Mouse (Mus musculus) NIH3T3 (cell line): ENCODE results near the gene Trak1.
A peak's percentile ranks its signal among the peaks of the same experiment; 100 is the strongest.

ENCODE experiments used
- DNase-seq: peaks from one replicate; pipeline ENCODE4 v3.0.0-alpha.2; 2012; ENCODE audit warnings: low read depth

The Trak1 gene

GRCm38 (mm10) chr9:121487216-121487615, 189.9 kb downstream of the Trak1 start:
- DNase-seq, result no peak

DNA sequence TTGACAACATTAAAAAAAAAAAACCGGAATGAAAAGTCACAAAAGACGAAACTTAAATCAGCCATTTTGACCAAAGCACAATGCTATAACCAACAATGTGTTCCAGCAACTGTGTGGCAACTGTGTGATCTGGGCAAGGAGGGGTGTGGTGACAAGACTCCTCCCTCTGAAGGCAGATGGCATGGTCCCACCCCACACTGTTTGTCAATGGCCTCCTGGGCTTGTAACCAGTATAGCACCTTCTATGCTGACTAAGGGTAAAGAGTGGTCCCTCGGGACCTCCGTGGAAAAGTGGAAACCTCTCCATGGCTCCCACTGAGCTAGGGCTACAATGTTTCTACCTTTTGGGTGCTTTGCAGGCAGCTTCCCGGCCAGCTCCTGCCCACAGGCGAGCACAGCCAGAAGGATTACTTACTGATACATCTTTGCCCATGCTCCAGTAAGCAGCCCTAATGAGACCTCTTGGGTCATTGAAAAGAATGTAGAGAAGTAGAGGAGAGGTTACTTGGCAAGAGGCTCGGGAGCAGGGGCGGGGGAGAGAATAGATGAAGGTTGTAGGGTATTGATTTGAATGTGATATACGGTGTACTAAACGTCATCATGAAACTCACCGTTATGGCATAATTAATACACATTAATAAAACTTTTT, 194.4 kb downstream of the Trak1 start:
- peak; percentile 7 for DNase-seq

DNA sequence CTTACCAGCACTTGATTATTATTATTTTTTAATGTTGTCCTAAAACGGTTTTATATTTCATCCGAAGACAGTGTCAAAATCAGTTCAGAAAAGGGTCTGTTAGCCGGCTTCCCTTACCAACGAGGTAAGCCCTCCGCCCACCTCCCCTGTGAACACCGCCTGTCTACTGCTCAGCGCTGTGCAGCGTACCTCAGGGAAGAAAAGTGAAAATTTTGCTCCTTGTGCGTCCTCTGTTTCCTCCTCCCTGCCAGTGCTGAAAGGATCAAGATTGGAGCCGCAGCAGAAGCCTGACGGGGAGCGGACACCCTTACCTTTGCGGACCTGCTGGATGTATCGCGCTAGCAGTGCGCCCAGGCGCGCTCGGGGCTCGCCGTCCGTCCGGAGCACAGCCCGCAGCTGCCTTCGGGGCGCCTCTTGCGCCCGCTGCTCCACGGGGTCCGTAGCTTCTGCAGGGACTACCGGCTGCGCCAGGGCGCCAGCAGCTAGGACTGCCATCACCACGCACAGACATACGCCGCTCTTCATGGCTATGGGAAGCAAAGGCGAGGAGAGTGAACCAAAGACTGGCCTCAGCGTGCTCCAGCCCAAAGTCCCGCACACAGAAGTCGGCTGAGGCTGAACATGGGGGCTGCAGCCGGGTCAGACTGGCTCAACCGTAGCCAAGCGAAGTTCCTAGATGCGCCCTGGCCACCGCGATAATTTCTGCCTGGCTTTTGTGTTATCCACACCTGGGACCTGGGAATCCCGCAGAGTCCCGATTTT, 196.9 kb downstream of the Trak1 start:
- DNase-seq, result peak; percentile 12

DNA sequence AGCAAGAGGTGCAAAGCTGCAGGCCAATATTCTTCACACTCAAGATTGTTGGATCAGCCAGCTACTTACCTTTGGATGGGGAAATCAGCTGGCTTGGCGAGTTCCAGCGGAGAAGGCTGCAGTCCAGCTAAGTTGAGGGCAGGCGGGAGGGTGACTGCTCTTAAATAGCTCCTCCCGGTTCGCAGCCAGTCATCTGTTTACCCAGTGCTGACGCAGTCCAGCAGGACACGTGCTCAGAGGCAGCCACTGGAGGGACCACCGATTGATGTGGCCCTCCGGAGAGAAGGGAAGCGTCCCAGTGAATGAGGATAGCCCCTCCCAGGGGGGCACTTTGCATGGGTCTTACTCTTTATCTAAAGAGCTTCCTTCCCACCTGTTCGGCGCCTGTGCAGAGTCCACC, 198.2 kb downstream of the Trak1 start, which contains the start of gene Cck:
Gene Cck (minus strand): TSS at position 166 of the 400 bp plus-strand sequence.
- peak; percentile 50 for DNase-seq

GRCm38 (mm10) chr9:121496102-121496501, 198.8 kb downstream of the Trak1 start:
- no peak for DNase-seq

GRCm38 (mm10) chr9:121505346-121505745, 208.0 kb downstream of the Trak1 start:
- DNase-seq, result no peak

DNA sequence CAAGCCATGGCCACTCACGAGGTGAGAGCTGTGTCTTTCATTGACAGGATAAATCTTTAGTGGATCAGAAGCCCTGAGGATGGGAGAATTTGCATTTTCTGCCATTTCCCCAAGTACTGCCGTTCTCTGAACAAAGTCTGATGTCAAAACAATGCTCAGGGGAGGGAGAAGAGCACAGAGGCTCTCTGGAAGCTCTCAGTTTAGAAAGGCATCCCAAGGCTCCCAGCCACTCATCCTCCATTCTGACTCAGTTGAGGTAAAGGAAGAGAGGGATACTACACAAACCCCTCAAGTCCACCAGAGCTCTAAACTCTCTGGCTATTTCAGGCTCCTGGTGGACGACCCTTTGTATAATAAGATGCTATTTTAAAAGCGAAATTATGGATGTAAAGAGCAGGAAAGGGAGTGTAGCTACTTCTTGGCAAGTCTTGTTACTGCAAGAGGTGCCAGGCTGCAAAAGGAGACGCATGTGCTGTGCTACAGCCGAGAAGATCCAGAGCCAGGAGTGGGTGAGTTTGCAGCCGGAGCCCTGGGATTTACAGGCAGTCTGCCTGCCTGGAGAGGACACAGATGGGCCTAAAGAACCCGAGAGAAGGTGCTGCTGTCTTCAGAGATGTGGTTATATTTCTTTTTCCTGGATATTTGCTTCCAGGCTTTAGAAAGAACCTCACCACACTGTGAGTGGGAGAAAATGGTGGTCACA, 209.3 kb downstream of the Trak1 start:
- DNase-seq, result no peak

DNA sequence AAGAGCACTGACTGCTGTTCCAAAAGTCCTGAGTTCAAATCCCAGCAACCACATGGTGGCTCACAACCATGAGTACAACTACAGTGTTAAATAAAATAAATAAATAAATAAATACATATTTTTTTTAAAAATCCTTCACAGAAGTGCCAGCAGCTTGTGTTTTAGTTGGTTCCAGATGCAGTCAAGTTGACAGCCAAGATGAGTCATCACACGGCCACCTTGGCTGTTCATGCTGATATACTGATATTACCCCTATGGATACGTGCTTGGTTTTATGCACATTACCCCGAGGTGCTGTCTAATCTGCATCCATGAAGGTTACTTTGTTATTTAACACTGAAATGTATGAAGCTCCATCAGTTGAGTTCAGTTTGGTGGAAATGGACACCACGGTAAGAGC, 214.6 kb downstream of the Trak1 start:
- DNase-seq, result peak; percentile 57

GRCm38 (mm10) chr9:121514462-121514861, 217.2 kb downstream of the Trak1 start:
- DNase-seq, result no peak

DNA sequence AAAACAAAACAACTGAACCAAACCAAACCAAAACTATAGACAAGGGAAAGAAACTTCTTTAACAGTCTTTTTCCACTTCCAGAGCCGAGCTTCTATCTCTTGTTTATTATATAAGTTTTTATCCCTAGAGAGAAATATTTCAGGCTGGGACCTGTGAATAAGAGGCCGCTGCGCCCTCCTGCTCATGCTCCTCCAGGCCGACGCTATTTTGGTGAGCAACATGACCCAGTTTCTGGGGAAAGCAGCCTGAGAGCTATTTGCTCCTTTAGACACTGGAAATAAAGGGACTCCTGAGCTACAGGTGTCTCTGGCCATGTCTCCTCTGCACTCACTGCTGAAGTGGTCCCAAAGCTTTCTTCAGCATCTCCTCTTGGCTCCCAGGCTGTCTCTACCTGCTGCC, 222.7 kb downstream of the Trak1 start:
- DNase-seq, result no peak
